Mouse (Mus musculus): ENCODE measurements around the gene Pomgnt1.

Gene Pomgnt1

DNA sequence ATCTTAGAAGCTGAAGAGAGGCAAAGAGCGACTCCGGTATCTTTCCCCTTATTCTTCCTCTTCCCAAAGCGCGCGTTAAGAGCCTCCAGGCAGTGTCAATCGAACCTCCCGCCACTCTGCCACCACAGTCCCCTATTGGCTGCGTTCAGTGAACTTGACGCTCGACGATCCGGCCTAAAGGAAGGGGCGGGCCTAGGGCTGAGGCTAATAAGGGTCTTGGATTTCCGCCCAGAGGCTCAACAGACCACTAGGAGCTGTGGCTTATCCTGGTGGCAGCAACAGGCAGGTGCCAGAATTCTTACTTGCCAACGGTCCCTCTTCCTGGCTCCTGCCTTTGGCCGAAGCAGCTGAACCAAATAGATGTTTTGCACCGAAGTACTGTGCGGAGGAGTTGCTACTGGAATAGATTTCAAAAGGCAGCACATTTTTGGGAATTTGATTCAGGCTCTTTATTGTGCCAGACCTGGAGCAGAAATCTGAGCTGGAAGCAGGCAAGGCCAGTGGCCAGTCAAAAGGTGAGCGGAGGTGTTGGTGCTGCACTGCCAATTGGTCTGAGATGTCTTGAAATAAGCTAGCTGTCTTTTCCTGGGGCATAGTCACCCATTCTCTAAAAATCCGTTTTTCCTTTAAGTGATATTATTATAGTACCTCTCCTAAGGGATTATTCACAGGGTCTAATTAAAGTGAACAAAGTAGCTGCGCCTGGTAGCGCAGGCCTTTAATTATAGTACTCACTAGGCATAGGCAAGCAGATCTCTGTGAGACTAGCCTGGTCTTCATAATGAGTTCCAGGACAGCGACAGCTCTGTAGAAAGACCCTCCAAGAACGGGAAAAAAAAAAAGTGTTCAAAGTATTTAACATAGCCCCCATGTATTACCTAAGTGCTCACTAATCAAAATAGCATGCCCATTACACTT is at the start of gene Pomgnt1, which contains the start of gene Rad54l:
TSS of gene Pomgnt1 (plus strand) at position 239 of the 918 bp plus-strand sequence.
TSS of gene Rad54l (minus strand) at position 89 of the 918 bp plus-strand sequence.
- DNase-seq (ENCODE audit: low spot score): peak; percentile 58

DNA sequence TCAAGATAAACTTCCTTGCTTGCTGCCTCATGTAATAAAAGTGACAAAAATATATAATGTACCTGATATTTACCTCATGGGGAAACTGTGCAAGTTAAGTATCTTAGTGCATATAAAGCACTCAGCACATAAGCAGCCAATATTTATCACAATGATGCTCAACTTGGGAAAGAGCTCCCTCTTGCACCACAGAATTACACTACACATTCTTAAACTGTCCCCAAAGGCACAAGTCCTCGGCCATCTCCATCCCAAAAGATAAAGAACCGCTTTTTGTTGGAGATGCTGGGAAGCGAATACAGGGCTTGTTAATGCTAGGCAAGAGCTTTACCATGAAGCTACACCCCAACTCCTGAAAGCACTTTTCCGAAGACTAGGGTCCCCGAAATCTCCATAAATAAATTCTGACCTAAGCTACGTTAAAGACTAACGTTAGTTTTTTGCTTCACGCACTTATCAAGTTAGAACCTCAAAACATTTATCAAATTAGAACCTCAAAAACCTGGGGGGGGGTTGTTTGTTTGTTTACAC is 49.4 kb upstream of the Pomgnt1 start:
- no peak for DNase-seq (ENCODE audit: low spot score)

DNA sequence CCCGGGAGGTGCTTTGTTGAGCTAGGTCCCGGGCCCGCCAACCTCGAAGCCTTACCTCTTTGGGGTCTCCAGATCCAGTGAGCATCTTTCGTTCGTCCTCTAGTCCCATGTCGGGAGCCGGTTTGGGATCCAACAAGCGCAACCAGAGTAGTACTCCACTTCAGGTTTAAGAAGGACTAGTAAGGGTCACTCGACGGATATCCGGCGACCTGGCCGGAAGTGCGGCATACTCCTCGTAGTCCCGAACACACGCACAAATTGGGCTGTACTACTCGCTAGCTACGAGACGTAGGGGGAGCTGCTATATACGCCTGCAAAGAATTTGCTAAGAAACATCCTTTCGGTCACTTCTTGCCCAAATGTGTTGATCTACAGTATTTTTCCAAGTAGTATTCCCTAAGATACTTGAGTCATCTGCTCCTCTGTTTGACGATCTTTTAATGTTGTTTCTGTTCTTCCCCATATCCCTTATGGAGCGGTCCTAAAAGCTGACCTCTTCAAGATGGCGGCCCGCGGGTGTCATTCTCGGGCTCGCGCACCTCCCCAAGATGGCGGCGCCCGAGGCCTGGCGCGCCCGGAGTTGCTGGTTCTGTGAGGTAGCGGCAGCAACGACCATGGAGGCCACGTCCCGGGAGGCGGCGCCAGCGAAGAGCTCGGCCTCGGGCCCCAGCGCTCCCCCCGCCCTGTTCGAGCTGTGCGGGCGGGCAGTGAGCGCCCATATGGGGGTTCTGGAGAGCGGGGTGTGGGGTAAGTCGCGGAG is 48.6 kb upstream of the Pomgnt1 start, which contains the start of the genes Uqcrh and Lrrc41:
TSS of gene Uqcrh (minus strand) at position 211 of the 760 bp plus-strand sequence.
TSS of gene Lrrc41 (plus strand) at position 409 of the 760 bp plus-strand sequence.
- DNase-seq (ENCODE audit: low spot score): peak; percentile 93

DNA sequence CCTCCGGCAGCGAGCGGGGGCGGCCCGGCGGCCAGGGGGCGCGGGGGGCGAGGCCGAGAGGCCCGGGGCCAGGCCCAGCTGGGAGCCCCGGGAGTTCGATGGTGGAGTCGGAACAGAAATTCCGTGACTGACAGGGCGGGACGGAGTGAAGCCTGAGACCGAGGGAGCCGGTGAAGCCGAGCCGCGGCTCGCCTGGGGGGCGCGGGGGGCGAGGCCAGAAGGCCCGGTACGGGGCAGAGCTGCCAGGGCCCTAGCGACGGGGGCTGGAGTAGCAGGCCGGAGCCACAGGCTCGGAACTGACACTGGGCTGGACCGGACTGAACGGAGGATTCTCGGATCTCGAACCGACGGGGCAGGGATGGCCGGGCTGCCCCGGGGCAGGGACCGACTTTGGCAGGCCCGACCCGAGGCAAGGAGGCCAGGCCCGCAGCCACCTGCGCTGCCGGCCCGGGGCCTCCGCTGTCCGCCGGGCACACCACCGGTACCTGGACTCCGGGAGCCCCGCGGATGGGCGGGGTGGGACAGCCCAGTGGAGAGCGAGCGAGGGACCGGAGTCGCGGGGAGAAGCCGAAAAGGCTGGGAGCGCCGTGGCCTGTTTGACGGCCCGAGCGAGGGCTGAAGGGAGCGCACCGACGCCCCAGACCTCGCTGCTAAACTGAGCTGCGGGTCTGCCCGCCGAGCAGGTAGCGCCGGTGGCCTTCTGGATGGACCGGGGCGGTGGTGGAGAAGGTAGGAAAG is 47.8 kb upstream of the Pomgnt1 start:
- no peak for DNase-seq (ENCODE audit: low spot score)

DNA sequence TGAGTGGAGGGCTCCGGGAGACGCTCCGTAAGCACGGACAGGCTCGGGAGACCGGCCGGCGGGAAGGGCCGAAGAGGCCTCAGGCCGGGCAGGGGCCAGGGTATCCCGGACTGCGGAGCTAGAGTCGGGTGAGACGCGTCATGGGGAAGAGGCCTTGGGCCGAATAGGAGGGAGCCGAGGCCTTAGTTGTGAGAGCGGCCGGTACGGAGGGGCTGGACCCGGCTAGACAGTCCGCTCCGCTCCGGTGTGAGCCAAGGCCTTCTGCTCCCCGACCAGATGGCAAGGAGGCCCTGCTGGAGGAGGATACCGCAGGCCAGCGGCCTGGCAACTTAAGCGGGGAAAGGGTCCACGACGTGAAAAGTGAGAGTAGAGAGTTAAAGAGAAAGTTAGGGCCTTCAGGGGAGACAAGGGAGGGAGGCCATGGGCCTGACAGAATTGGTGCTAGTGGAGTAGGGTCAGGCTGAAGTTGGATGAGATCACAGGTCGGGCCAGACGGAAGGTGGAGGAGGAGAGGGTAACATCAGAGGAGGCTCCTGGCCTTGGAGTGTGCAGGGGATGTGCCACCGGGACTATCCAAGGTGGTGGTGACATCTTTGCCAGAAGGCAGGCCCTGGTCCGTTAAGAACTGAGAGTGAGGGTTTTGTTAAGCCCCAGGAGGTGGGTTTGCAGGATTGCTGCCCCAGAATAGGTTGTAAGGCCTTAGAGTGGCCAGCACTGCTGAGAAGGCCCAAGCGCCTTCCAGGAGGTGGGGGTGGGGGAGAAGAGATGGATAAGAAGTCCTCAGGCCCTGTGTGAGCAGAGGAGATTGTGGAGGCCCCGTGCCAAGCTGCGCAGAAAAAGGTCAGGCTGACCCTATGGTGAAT is 47.0 kb upstream of the Pomgnt1 start:
- no peak for DNase-seq (ENCODE audit: low spot score)

DNA sequence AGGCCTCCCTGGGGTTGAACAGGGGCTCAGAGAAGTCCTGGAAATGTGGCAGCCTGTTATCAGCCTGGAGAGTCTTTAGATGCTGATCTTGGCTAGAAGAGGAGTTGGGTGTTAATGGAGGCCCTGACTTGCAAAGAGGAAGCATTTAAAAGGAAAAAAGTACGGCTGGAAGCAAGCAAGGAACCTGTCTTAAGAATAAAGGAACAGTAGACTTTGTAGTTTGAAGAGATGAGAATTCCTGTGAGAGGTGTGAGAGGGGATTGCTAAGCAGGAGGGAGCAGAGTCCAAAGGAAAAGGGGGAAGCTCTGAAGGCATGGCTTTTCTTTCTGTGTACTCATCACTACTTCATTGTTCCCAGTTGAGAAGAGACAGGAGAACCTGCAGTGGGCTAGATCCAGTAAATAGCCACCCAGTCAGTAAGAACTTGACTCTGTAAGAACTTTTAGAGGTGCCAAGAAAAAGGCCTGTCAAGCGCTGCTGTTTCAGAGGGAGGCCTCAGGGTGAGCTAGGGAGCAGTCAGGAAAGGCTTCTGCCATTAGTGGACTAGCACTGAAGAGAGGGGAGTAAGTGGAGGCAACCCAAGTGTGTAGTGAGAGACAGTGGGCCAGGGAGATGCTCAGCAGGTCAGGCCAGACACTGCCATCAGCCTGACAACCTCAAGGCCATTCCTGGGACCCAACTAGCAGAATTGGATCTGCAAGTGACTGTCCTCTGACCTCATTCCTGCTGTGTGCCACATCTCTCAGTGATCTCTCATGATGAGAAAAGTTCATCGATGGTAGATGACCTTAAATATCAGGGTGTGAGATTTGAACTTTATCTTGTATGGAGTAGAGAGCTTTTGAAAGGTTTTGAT is 46.2 kb upstream of the Pomgnt1 start:
- no peak for DNase-seq (ENCODE audit: low spot score)

DNA sequence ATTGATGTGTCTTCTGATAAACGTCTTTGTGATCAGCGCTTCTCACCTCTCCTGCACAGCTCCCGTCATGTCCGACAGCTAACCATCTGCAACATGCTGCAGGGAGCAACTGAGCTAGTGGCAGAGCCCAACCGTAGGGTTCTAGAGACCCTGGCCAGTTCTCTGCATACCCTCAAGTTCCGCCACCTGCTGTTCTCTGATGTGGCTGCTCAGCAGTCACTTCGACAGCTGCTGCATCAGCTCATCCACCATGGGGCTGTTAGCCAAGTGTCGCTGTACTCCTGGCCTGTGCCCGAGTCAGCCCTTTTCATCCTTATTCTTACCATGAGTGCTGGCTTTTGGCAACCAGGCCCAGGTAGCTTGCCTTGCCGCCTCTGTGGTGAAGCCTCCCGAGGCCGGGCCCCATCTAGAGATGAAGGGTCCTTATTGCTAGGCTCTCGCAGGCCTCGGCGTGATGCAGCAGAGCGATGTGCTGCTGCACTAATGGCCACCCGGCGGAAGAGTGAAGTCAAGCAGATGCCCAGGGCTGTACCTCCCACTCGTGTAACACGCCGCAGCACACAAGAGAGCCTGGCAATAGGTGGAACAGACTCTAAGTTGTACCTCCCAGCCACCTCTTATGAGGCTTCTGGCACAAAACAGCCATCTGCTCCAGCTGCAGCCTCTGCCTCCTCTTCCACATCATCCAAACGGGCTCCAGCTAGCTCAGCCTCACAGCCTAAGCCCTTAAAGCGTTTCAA is 35.0 kb upstream of the Pomgnt1 start:
- DNase-seq (ENCODE audit: low spot score): no peak

DNA sequence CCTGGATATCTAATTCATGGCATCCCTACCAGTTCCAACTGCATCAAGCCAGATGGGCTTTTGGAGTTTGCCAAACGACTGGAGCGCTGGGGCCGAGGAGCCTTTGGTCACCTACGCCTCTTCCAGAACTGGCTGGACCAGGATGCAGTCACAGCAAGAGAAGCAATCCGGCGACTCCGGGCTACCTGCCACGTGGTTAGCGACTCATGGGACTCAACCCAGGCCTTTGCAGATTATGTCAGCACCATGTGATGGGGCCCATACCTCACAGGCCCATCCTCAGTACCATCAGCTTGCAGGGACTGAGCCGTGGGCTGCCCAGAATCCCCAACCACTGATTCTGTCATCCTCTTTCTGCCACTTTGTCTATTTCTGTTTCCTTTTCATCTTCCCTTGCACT is 27.3 kb upstream of the Pomgnt1 start:
- no peak for DNase-seq (ENCODE audit: low spot score)

DNA sequence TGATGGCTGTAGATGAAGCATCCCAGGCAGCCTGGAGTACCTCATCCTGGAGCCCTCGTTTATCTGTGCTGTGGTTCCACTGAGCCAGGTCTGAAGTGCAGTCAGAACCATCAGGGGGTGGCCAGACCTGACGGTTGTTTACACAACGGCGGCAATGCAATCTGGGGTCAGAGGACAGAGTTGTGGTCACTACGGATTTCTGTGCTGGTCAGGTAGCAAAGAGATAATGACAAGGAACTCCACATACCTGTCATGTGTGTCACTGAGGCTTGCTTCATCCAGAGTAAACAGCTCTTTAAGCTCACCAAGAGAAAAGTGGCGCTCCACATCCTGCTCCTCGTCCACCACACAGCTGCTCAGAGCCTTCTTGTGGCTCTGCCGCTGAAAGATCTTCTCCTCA is 26.4 kb upstream of the Pomgnt1 start:
- no peak for DNase-seq (ENCODE audit: low spot score)

DNA sequence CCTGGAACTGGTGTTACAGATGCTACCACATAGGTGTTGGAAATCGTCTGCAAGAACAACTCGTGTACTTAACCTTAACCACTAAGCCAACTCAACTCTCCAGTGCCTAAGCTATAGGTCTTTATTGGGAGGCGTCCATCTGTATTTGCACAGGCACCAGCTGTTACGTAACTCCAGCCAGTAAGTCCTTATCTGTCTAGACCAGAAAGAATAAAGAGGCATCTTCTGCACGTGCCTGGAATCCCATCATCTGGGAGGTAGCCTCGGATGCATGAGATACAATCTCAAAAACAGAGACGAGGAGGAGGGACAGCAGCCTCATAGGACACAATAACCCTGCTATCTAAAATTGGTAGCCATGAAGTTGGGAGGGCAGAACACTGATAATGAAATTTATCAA is 22.7 kb upstream of the Pomgnt1 start:
- DNase-seq (ENCODE audit: low spot score): no peak

DNA sequence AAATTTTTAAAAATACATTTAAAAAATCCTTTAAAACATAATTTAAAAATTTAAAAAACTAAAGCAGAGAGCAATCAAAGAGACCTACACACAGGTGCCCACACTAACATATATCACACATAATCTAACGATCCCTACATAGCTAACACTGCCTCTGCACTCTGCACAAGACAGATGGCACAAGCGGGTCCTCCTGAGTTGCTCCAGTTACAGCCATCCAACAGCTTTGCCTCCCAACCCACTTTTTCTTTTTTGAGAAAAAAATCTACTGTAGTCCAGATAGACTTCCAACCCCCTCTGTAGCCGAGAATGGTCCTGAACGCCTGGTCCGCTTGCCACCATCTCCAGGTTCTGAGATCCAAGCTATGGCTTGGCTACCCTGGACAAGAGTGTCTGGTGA is 18.4 kb upstream of the Pomgnt1 start:
- no peak for DNase-seq (ENCODE audit: low spot score)

DNA sequence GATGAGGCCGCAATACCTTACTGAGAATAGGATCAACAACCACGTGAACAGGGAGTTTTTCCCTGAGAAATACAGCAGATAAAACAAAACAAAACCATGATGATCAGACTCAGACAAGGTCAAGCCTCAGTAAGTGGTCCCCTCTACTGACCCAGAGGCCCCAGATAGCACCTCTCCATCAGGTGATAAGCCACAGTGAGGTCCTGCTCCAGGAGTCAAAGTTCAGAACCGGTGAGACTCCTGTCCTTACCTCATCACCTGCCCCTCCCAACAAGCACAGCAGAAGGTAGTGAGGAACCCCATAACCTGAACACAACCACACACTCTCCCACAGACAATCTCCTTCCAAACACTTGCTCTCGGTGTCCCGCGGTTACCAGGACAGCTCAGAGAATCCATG is 12.9 kb upstream of the Pomgnt1 start:
- no peak for DNase-seq (ENCODE audit: low spot score)

DNA sequence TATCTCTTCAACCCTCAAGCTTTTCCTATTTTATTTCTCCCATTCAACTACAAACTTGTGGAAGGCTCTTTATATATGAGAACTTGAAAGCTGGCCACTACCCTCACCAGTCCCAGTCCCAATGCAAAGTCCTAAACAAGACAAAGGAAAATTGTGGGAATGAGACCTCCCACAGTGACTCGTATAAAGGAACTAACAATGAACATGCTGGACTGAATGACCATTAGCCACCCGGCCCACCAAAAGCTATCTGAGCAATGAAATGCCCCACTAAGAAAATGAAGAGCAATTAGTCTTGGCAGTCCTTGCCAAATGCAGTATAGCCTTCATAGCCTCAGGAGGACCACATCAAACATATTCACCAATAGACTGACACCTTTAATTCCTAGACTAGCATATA is 12.2 kb upstream of the Pomgnt1 start:
- DNase-seq (ENCODE audit: low spot score): no peak

DNA sequence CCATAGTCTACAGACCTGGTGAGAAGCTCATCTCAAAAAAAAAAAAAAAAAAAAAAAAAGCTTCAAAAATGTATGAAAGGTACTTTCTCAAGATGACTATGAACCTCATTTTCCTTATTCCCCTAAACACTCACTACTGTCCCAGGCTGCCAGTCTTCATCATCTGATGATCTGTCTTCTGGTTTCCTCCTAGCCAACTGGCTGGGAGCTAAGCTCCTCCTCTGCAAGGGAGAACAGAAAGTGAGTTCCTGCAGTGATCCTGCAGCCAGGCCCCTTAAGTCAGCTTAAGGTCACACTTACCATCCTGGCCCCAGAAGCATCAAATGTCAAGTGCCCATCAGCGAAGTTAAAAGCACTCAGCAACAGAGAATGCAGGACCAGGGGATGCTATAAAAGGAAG is 878 bp upstream of the Pomgnt1 start:
- no peak for DNase-seq (ENCODE audit: low spot score)

DNA sequence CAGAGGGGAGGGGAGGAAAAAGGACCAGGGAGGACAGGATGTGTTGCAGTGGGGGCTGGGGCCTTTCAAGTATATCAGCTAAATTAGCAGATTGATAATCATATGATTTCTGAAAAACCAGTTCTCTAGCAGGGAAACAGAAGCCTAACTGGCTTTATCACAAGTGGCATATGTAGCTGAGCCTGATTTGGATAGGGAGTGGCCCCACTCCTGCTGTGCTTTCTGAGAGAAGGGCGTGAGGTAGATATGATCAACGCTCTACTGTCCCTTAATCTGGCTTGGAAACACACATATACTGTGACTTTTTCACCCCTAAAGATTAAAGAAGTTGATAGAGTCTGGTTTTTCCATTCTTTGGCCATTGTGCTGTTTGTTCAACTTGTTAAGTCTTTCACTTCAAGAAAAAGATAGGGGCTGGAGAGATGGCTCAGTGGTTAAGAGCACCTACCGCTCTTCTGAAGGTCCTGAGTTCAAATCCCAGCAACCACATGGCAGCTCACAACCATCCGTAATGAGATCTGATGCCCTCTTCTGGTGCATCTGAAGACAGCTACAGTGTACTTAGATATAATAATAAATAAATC is 2.3 kb downstream of the Pomgnt1 start:
- no peak for DNase-seq (ENCODE audit: low spot score)

DNA sequence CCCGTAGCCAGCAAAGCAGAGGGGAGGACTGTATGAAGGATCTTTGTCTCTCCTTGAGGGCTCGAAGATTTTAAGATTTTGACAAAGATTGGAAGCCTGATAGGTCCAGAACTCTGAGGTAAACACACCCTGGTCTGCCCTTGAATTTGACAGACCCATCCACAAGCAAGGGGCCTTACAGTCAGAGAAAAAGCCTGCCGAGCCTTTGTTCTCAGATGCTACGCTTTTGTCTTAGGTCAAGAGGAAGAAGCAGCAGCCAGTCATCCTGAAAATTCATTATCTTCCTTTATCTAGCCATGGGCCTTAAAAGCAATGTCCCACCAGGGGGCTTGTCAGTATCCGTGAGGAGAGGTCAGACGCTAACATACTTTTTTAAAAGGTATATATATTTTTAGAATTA is 4.3 kb downstream of the Pomgnt1 start:
- no peak for DNase-seq (ENCODE audit: low spot score)

DNA sequence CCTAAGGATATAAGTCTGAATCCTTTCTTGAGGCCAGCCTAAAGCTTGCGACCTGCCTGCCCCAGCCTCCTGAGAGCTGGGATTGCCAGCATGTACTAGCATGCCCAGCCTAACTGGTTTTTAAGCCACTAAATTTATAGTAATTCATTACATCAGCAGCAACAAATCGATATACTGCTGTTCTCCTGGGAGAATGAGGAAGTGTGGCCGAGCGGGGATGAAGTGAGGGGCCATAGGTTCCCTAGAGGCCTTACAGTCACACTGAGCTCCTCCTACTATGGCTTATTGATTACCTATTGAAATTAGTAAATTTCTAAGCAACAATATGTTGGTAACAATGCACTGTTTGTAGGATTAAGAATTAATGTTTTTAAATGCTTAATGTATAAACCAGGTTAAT is 9.5 kb downstream of the Pomgnt1 start:
- no peak for DNase-seq (ENCODE audit: low spot score)

DNA sequence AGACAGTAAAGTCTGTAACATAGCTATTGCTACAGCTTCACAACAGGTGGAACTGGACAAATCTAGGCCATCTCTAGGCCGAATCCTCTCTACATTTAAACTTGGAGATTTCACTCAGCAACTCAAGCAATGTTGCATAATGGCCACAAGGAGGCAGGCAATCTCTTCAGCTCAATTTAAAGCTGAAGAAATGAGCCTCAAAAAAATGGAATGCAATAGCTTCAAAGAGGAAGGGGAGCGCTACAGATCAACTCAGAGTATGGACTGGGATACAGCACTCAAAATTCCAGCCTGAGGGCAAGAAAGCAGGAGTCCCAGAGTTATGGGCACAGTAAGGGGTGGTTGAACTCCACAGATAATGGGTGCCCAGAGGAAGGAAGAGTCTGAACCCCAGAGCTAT is 11.3 kb downstream of the Pomgnt1 start:
- no peak for DNase-seq (ENCODE audit: low spot score)

DNA sequence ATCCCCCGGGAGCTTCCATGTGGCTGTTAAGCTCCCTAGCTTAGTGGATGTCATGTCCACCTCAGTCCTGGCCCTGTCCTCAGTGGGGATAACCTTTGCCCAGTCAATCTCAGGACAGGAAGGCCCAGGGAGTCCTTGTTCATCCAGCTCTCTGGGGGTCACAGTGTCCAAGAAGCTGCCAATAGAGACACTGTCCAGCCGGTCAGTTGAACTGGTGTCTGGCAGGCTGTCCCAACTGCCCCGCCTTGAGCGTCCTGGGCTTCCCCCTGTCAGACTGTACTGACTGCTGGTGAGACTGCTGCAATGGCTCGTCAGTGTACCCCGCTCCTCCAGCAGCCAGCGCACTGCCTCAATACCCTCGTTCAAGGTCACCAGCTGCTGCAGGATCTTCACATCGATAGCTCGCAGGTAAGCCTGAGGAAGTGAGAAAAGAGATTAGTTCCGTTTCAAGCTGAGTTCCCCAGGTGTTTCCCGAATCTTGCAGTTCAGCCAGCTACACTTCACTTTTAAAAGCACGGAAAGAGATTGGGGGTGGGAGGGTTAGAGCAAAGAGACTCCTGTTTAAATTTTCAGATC is 13.9 kb downstream of the Pomgnt1 start:
- DNase-seq (ENCODE audit: low spot score): no peak
